Mouse (Mus musculus) intestine, embryonic 14.5 days (tissue): ENCODE measurements around the gene Etl4. TPM values are rescaled to one million over a fixed set of nuclear protein-coding genes. Genes with fewer than 3 reads are reported as not detected.

Experiments used
- ATAC-seq: fragments of 200-750 bp; cut with Nextera tagmentation; replicated peaks from 2 replicates; pipeline ENCODE4 v1.8.0; 2017; ENCODE audit warnings: low read depth, moderate number of reproducible peaks, moderate TSS enrichment, moderate library complexity; ENCODE audit not compliant: low FRiP score, low TSS enrichment
- DNase-seq: peaks from one replicate; pipeline ENCODE4 v3.0.0-alpha.2; 2018; ENCODE audit warnings: low spot score
- H3K27ac ChIP-seq: fragments of 300-500 bp; sonication (generic); 2 replicates; pipeline ENCODE4 v1.5.1; 2014; ENCODE audit warnings: low read depth, mild to moderate bottlenecking, control low read depth
- H3K27me3 ChIP-seq: fragments of 300-500 bp; sonication (generic); replicated peaks from 2 replicates; pipeline ENCODE4 v1.6.1; 2014; ENCODE audit warnings: low read length, control low read depth; ENCODE audit not compliant: control insufficient read depth, insufficient read depth
- H3K36me3 ChIP-seq: fragments of 300-500 bp; sonication (generic); 2 replicates; pipeline ENCODE4 v1.6.1; 2014; ENCODE audit warnings: low read length, control low read depth; ENCODE audit not compliant: control insufficient read depth, insufficient read depth
- H3K4me1 ChIP-seq: fragments of 300-500 bp; sonication (generic); replicated peaks from 2 replicates; pipeline ENCODE4 v1.6.1; 2014; ENCODE audit warnings: low read length, control low read depth, mixed read lengths; ENCODE audit not compliant: control insufficient read depth, insufficient read depth
- H3K4me2 ChIP-seq: fragments of 300-500 bp; sonication (generic); 2 replicates; pipeline ENCODE4 v1.6.1; 2014; ENCODE audit warnings: low read length
- H3K4me3 ChIP-seq: fragments of 300-500 bp; sonication (generic); 2 replicates; pipeline ENCODE4 v1.5.1; 2014; ENCODE audit warnings: low read depth, low read length, control low read depth, mixed read lengths
- H3K9ac ChIP-seq: fragments of 300-500 bp; sonication (generic); 2 replicates; pipeline ENCODE4 v1.6.1; 2014; ENCODE audit warnings: mild to moderate bottlenecking, low read length
- H3K9me3 ChIP-seq: fragments of 300-500 bp; sonication (generic); 2 replicates; pipeline ENCODE4 v1.6.1; 2016; ENCODE audit warnings: low read length, control low read depth; ENCODE audit not compliant: control insufficient read depth
- WGBS: fragments of 180-500 bp; shearing (Covaris S2); extraction: QIAGEN DNeasy Blood & Tissue Kit; methylation state at CpG from one replicate; pipeline ENCODE4 v1.1.7; 2014; 5-methylcytosine and 5-hydroxymethylcytosine counted together
- polyA plus RNA-seq: library from polyadenylated mRNA; unstranded; fragments of >200 nt; fragmentation: Nextera tagmentation; extraction: Ambion mirVana; gene quantifications from 2 replicates; pipeline ENCODE4 v1.2.1, GENCODE M21; 2014

Etl4 gene
- polyA plus RNA-seq, result 47.8 and 49.3 TPM in 2 replicates

GRCm38 (mm10) chr2:19909171-19909899, at the start of gene Etl4:
Gene Etl4 (plus strand): TSS chr2:19909780.
- no peak within 1 kb of the TSS for H3K27ac ChIP-seq
- no peaks in the 10 kb centered on the region for H3K9me3 ChIP-seq
- H3K4me2 ChIP-seq, result peak within 1 kb of the TSS; percentile 92
- ATAC-seq (peak; percentile 85), DNase-seq (peak; percentile 85)
- H3K4me3 ChIP-seq, result peak within 1 kb of the TSS; percentile 47
- H3K9ac ChIP-seq, result peak within 1 kb of the TSS; percentile 29
- no peaks in the 10 kb centered on the region for H3K4me1 ChIP-seq
- no peaks in the 10 kb centered on the region for H3K36me3 ChIP-seq
- under 1% methylated on average over 37 of the region's 37 CpGs for WGBS
- peaks cover 30% of the 10 kb centered on the region for H3K27me3 ChIP-seq

GRCm38 (mm10) chr2:19869167-19869566, 40.4 kb upstream of the Etl4 start:
- ATAC-seq, result no peak
- H3K27me3 ChIP-seq, result no peaks in the 10 kb centered on the region
- no peak for DNase-seq
- no peak overlapping the region for H3K27ac ChIP-seq
- no peak overlapping the region for H3K4me3 ChIP-seq
- no peaks in the 10 kb centered on the region for H3K9me3 ChIP-seq
- H3K4me1 ChIP-seq, result no peaks in the 10 kb centered on the region
- H3K4me2 ChIP-seq, result no peak overlapping the region
- no peak overlapping the region for H3K9ac ChIP-seq
- no peaks in the 10 kb centered on the region for H3K36me3 ChIP-seq

GRCm38 (mm10) chr2:19871881-19872280, 37.7 kb upstream of the Etl4 start:
- no peak overlapping the region for H3K4me3 ChIP-seq
- no peak overlapping the region for H3K27ac ChIP-seq
- no peaks in the 10 kb centered on the region for H3K4me1 ChIP-seq
- ATAC-seq (no peak), DNase-seq (no peak)
- H3K27me3 ChIP-seq, result no peaks in the 10 kb centered on the region
- no peak overlapping the region for H3K4me2 ChIP-seq
- 85% methylated on average over 1 of the region's 1 CpGs for WGBS
- no peaks in the 10 kb centered on the region for H3K36me3 ChIP-seq
- H3K9ac ChIP-seq, result no peak overlapping the region
- no peaks in the 10 kb centered on the region for H3K9me3 ChIP-seq

GRCm38 (mm10) chr2:19890875-19891274, 18.7 kb upstream of the Etl4 start:
- Histone ChIP-seq H3K4me2 (no peak overlapping the region), H3K4me1 (no peaks in the 10 kb centered on the region), H3K9me3 (no peaks in the 10 kb centered on the region), H3K27ac (no peak overlapping the region), H3K27me3 (no peaks in the 10 kb centered on the region), H3K9ac (no peak overlapping the region), H3K4me3 (no peak overlapping the region), H3K36me3 (no peaks in the 10 kb centered on the region)
- WGBS, result 47% methylated on average over 4 of the region's 4 CpGs
- DNase-seq (no peak), ATAC-seq (no peak)

GRCm38 (mm10) chr2:19909900-19910780, 560 bp downstream of the Etl4 start:
- Histone ChIP-seq H3K9me3 (no peaks in the 10 kb centered on the region), H3K27ac (no peak overlapping the region), H3K4me3 (peak overlapping the region; percentile 47), H3K9ac (peak overlapping the region; percentile 29), H3K4me1 (no peaks in the 10 kb centered on the region), H3K4me2 (peak overlapping the region; percentile 92), H3K36me3 (no peaks in the 10 kb centered on the region), H3K27me3 (peaks cover 30% of the 10 kb centered on the region)
- under 1% methylated on average over 30 of the region's 31 CpGs for WGBS
- peak; percentile 43; the same call in 1 of the 2 replicates for ATAC-seq
- DNase-seq, result no peak

- Histone ChIP-seq H3K9me3 (no peaks in the 10 kb centered on the region), H3K9ac (no peak overlapping the region), H3K27ac (no peak overlapping the region), H3K4me1 (no peaks in the 10 kb centered on the region), H3K27me3 (peaks cover 30% of the 10 kb centered on the region), H3K4me3 (peak overlapping the region; percentile 11; the same call in 1 of the 2 replicates), H3K36me3 (no peaks in the 10 kb centered on the region), H3K4me2 (no peak overlapping the region)
- DNase-seq (no peak), ATAC-seq (no peak)
- 2% methylated on average over 8 of the region's 8 CpGs for WGBS
These were observed 1.2 kb downstream of the Etl4 start for GRCm38 (mm10) chr2:19910781-19911175.

- Histone ChIP-seq H3K4me3 (no peak overlapping the region), H3K27ac (no peak overlapping the region), H3K4me1 (no peaks in the 10 kb centered on the region), H3K9ac (no peak overlapping the region), H3K9me3 (no peaks in the 10 kb centered on the region), H3K36me3 (no peaks in the 10 kb centered on the region), H3K4me2 (no peak overlapping the region), H3K27me3 (no peaks in the 10 kb centered on the region)
- ATAC-seq (0 out of 2 replicates have a peak, but pooled peaks have one; percentile 53), DNase-seq (peak; percentile 82)
- 28% methylated on average over 6 of the region's 6 CpGs for WGBS
These were observed 9.6 kb downstream of the Etl4 start for GRCm38 (mm10) chr2:19919190-19919589.

- Histone ChIP-seq H3K9ac (no peak overlapping the region), H3K4me2 (no peak overlapping the region), H3K4me3 (no peak overlapping the region), H3K36me3 (no peaks in the 10 kb centered on the region), H3K27me3 (no peaks in the 10 kb centered on the region), H3K27ac (no peak overlapping the region), H3K4me1 (no peaks in the 10 kb centered on the region), H3K9me3 (no peaks in the 10 kb centered on the region)
- ATAC-seq (no peak), DNase-seq (no peak)
- WGBS, result 75% methylated on average over 1 of the region's 1 CpGs
These were observed 20.4 kb downstream of the Etl4 start for GRCm38 (mm10) chr2:19930009-19930408.
